Mouse (Mus musculus): ENCODE measurements around the gene Olfr521. TPM values are rescaled to one million over a fixed set of nuclear protein-coding genes. Genes with fewer than 3 reads are reported as not detected.
"Not testable (repeated sequence)": the region's sequence is repeated elsewhere in the genome, so short reads cannot be mapped to it uniquely, and the experiment has no call there.

Gene Olfr521
- total RNA-seq, 2 experiments from 2014 or later = not detected

DNA sequence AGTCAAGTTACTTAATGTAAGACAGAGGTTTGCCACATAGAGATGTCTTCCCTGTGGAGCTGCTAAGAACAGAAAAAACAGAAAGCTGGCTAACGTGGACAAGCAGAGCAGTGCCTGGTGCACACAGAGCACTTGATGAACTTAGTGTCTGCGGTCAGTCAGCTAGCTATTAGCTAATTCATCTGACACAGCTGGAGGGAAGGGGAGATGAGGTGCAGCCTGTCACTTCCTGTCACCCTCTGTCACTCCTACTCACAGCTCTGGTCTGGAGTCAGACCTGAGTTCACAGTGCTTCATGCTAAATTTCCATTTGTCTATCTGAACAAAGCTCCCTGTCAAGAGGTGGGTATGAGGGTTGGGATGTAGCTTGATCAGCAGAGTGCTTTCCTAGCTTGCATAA, 30.8 kb downstream of the Olfr521 start:
- Histone ChIP-seq H3K4me3 (no peak overlapping the region), H3K27ac (no peak overlapping the region)
- intact Hi-C loops (cut with DNase I) = no loop called here
- TF ChIP-seq CTCF (IDR thresholded peaks at IDR 0.05) = no peak
- no peak for DNase-seq

DNA sequence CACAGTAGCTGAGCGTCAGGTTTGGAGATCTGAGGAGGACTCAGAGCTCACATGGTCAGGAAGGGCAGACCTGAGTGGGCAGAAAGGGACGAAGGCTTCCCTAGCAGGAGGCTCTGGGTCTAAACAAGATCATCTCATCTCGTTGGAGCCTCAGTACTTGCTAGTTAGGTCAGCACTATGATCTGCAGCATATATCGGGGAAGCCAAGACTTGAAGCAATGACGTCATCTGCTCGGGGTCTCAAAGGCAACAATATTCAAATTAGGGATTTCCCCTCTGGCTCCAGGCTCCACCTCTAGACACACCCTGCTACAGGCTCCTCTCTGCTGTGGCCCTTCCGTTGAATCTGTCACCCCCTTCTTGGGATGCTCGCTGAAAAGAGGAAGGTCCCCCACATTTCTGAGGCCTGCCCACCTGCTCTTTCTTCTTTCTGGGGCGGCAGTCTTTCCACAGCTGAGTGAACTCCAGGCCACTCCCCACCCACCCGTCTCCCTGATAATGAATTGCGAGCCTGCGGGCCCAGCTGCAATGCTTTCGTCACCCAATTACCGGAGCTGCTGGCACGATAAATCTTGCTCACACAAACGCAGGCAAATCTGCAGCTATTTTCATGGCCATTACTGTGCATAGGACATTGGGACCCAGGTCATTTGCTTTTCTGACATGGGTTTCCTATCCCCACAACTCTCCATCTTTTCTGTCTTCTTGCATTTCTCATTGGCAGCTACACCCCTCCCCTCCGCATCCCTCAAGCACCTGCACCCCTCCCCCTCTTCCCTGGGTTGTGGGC, 32.1 kb downstream of the Olfr521 start:
- no peak for TF ChIP-seq CTCF (IDR thresholded peaks at IDR 0.05)
- intact Hi-C loops (cut with DNase I) = loop anchor here (5.0 kb wide), 2 partner anchors 83 to 293 kb away; partner anchors contain the start of gene Slco2b1
- Histone ChIP-seq H3K27ac (no peak overlapping the region), H3K4me3 (no peak overlapping the region)
- DNase-seq = peak; percentile 41

DNA sequence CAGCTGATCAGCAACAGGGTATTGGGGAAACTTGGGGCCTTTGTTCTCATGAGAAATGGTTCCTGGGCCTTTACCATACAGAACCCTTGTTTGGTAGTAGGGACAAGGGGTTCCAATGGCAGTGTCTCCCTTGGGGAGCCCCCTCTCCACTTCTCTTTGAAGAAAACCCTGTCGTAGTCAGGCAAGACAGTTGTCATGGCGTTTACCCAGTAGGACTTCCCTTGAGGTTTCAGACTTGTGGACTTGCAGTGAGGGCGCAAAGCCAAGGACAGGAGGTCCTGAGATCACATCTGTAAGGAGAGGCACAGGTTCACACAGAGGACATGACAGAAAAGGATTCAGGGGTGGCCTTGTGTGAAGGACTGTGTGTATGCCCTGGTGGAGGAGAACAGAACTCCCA, 33.2 kb downstream of the Olfr521 start:
- Histone ChIP-seq H3K27ac (no peak overlapping the region), H3K4me3 (no peak overlapping the region)
- no peak for TF ChIP-seq CTCF (IDR thresholded peaks at IDR 0.05)
- intact Hi-C loops (cut with DNase I) = loop anchor here (5.0 kb wide), 2 partner anchors 84 to 294 kb away; partner anchors contain the start of gene Slco2b1
- peak; percentile 19 for DNase-seq

DNA sequence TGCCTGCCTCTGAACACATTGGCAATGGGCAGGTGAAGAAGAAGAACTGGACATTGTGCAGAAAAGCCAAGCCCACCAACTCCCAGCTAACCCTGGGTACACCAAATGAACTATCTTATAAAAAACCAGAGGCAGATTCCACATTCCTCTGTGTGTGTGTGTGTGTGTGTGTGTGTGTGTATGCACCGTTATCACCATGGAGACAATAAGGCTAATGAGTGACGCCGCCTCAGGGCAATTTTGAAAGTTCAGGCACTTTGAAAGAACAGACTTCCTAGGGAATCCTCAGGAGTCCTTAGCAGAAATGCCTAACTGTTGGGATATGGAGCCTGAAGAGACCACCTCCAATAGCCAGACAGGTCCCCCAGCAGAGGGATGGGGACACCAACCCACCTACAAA, 34.0 kb downstream of the Olfr521 start:
- no peak overlapping the region for H3K27ac ChIP-seq
- no peak for DNase-seq
- TF ChIP-seq CTCF (IDR thresholded peaks at IDR 0.05) = no peak
- intact Hi-C loops (cut with DNase I) = loop anchor here (5.0 kb wide), 2 partner anchors 85 to 295 kb away; partner anchors contain the start of gene Slco2b1
- H3K4me3 ChIP-seq = no peak overlapping the region

DNA sequence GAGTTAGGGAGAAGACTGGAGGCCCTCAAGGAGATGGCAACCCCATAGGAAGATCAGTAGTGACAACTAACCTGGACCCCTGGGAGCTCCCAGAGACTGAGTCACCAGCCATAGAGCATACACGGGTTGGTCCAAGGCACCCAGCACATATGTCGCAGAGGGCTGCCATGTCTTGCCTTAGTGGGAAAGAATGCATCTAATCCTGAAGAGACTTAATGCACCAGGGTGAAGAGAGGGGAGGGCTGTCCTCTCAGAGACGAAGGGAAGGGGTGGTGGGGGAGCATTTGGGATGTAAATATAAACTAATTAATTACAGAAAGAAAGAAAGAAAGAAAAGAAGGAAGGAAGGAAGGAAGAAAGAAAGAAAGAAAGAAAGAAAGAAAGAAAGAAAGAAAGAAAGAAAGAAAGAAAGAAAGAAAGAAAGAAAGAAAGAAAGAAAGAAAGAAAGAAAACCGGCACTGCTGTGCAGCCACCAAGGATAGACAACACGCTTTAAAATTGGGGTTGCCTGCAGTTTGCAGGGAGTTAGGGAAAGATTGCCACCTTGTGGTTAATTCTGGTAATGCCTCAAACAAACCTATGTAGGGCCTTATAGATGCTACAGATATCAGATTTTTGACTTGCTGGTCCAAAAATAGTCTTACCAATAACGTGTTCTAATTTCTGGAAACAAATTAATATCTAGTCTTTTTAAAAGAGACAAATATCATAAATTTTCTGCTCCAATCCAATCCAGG, 34.8 kb downstream of the Olfr521 start:
- peak; percentile 34 for DNase-seq
- intact Hi-C loops (cut with DNase I) = loop anchor here (1.0 to 5.0 kb wide), 4 partner anchors 86 to 296 kb away; partner anchors contain the start of gene Slco2b1
- Histone ChIP-seq H3K4me3 (no peak overlapping the region), H3K27ac (no peak overlapping the region)
- TF ChIP-seq CTCF (IDR thresholded peaks at IDR 0.05) = peak; percentile 82

DNA sequence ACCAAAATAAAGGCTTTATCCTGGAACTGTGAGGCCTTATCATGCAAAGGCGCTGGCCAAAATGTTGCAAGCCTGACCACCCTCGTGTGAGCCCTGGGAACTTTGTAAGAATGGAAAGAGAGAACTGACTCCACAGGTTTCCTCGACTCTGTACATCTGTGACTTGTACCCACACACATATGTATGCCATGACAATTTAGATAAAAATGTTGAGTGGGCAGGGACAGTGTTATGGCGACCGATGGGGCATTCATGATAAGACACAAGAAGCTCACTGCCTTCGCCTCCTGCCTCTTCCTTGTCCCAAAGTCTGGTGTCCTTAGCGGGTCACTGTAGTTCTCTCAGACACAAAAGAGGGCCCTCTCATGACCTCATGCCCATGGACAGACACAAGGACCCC, 35.8 kb downstream of the Olfr521 start:
- H3K4me3 ChIP-seq = no peak overlapping the region
- intact Hi-C loops (cut with DNase I) = loop anchor here (2.0 to 5.0 kb wide), 3 partner anchors 87 to 297 kb away; partner anchors contain the start of gene Slco2b1
- no peak for DNase-seq
- TF ChIP-seq CTCF (IDR thresholded peaks at IDR 0.05) = no peak
- no peak overlapping the region for H3K27ac ChIP-seq

DNA sequence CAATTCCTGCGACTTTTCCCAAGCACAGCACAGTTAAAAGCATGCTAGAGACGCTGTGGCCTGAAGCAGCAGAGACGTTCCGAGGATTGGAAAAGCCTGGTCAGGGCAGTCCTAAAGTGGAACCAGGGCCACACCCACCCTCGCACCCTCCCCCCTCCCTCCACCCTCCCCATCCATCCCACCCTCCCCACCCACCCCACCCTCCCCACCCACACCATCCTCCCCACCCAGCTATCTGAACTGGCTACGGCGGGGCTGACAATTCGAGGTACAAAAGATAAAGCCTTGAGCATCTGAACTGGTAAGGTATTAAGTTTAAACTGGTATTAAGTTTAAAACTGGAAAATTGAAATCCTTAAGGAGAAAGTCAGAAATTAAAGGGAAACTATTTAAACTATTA, 40.2 kb downstream of the Olfr521 start:
- DNase-seq = no peak
- H3K27ac ChIP-seq = no peak overlapping the region
- no peak overlapping the region for H3K4me3 ChIP-seq
- TF ChIP-seq CTCF (IDR thresholded peaks at IDR 0.05) = no peak
- intact Hi-C loops (cut with DNase I) = no loop called here

DNA sequence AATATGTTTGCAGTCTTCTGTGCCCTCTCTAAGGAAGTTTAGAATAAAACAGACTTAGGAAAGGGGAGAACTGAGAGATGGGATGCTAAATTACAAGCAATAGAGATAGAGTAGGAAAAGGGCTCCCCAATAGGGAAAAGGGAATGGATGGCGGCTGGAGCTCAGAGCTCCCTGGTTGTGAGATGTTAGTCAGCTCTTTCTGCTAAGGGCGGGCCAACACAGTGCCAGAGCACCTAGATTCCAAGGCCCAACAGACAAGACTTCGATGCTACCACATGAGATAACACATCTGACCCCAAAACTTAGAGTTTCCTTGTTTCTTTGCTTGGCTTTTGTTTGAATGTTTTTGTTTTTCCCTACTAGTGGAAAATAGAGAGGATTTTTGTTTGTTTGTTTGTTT, 40.7 kb downstream of the Olfr521 start:
- DNase-seq, H3K27ac ChIP-seq, H3K4me3 ChIP-seq: not testable (repeated sequence)
- intact Hi-C loops (cut with DNase I) = loop anchor here (2.0 kb wide), 1 partner anchor 25 kb away; no protein-coding TSS in a partner anchor

DNA sequence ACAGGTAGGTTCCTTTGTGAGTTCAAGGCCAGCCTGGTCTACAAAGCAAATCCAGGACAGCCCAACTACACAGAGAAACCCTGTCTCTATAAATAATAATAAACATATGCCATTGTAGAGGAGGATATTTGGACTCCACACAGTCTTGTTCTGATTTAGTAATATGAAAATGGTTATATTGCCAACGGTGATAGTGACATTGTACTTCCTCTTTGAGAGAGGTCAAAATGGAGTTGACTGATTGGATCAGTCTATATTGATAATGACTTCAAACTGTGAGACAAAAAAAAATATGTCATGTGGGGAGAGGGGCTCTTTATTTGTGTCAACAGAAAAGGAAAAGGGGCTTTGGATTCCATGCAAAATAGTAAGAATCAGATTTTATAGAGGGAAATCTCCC, 42.0 kb downstream of the Olfr521 start:
- no peak overlapping the region for H3K27ac ChIP-seq
- intact Hi-C loops (cut with DNase I) = loop anchor here (2.0 kb wide), 1 partner anchor 27 kb away; no protein-coding TSS in a partner anchor
- no peak for TF ChIP-seq CTCF (IDR thresholded peaks at IDR 0.05)
- no peak for DNase-seq
- H3K4me3 ChIP-seq = no peak overlapping the region

DNA sequence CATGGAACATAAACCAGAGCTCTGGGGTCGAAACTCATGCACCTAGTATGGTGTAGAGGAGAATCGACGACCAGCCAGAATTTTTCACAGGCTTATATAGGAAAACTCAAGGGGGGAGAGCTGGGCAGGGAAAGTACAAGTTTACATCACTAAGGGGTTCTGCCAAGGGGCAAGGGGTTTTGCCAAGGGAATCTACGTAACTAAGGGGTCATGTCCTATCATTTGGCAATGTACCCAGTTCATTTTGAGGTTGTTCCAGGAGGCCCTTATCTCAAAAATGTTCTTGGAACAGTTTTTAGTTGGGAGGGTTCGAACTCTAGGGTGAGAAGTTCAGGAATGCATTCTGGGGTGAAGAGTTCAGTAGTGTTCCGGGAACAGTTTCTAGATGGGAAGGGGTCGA, 43.7 kb downstream of the Olfr521 start:
- DNase-seq; H3K27ac ChIP-seq; H3K4me3 ChIP-seq; intact Hi-C loops (cut with DNase I): not testable (repeated sequence)

DNA sequence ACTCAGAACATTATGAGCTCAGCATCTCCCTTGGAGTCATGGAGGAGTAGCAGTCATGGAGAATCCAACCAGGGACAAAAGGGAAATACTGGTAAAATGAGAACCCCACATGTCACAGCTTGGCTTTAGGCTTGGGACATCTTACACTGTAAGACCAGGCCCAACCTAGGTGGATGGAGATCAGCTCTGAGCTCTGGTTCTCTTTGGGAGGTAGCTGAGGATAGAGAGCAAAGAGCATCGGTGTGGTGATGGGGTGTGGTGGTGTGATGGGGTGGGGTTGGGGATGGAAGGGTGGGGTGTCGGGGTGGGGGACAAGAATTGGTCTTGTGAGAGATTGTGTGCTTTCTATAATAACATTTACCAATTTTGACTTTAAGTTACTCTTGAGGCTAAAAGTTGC, 47.5 kb downstream of the Olfr521 start:
- Histone ChIP-seq H3K27ac (no peak overlapping the region), H3K4me3 (no peak overlapping the region)
- no peak for TF ChIP-seq CTCF (IDR thresholded peaks at IDR 0.05)
- intact Hi-C loops (cut with DNase I) = no loop called here
- no peak for DNase-seq

DNA sequence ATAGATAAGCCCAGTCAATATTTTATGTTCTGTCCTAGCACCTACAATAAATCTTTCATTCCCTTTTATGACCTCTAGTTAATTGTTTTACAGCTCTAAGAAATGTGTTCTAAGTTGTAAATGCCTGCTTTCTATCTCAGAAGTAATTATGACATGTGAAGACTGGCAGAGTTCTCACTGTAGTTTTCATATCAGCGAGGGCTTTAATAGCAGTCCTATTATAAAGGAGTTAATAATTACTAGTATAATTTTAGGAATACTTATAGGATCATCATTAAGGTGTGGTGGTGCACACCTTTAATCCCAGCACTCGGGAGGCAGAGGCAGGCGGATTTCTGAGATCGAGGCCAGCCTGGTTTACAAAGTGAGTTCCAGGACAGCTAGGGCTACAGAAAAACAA, 48.4 kb downstream of the Olfr521 start:
- no peak for TF ChIP-seq CTCF (IDR thresholded peaks at IDR 0.05)
- H3K4me3 ChIP-seq = no peak overlapping the region
- H3K27ac ChIP-seq = no peak overlapping the region
- no peak for DNase-seq
- intact Hi-C loops (cut with DNase I) = no loop called here

DNA sequence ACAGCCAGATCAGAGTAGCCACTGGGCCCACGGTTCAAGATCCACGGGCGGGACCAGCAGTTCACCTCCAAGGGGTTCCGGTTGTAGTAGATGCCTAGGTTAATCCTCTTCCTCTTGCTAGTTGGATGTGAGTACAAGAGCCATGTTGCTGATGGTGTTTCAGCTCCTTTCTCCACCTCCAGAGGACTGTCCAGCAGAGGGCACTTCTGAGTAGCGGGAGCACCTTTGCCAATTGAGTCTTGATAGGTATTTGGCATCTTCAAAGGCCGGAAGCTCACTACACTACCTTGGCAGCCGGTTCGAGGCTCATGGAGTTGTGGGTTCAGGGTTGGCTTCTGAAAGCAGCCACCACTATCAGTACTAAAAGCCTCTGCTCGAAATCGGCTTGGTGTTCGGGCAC, 50.1 kb downstream of the Olfr521 start:
- peak; percentile 67 for DNase-seq
- Histone ChIP-seq H3K4me3 (no peak overlapping the region), H3K27ac (no peak overlapping the region)
- peak; percentile 76 for TF ChIP-seq CTCF (IDR thresholded peaks at IDR 0.05)
- intact Hi-C loops (cut with DNase I) = loop anchor here (1.0 kb wide), 1 partner anchor 63 kb away; no protein-coding TSS in a partner anchor

DNA sequence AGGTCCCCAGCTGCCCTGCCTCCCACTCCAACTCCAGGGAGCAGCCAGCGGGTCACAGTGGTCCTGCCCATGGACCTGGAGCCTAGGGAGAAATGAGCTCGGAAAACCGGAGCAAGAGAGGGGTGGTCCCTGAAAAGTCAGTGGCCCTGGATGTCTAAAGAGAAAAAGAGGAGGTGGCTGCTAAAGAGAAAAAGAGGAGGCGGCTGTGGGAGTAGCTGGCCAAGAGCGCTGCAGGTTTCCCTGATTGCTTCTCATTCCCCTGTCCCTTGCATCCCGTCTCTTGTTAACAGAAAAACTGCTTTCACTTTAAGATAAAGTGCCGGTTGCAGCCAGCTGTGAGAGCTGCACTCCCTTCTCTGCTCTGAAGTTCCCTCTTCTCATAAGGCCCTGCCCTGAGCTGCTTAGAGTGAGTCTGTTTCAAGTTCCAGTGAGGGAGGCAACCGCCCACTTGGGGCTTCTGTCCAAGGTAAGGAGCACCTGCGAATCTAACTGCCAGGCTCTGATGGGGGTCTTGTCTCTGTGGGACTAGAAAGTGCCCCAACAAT, 54.9 kb downstream of the Olfr521 start:
- H3K27ac ChIP-seq; intact Hi-C loops (cut with DNase I): not testable (repeated sequence)
- peak overlapping the region; percentile 26 for H3K4me3 ChIP-seq

More for the DNA sequence above, 54.9 kb downstream of the Olfr521 start:
- not testable (repeated sequence) for DNase-seq
